Mouse (Mus musculus): Measurements from ENCODE around the gene Ring1. TPM values are rescaled to one million over a fixed set of nuclear protein-coding genes. Genes with fewer than 3 reads are reported as not detected.
A peak's percentile ranks its signal among the peaks of the same experiment; 100 is the strongest.
"Not testable (repeated sequence)": the region's sequence is repeated elsewhere in the genome, so short reads cannot be mapped to it uniquely, and the experiment has no call there.

The Ring1 gene
- total RNA-seq, 4 experiments from 2014 or later, result 31.4 to 43.5 (median 36.1) TPM

DNA sequence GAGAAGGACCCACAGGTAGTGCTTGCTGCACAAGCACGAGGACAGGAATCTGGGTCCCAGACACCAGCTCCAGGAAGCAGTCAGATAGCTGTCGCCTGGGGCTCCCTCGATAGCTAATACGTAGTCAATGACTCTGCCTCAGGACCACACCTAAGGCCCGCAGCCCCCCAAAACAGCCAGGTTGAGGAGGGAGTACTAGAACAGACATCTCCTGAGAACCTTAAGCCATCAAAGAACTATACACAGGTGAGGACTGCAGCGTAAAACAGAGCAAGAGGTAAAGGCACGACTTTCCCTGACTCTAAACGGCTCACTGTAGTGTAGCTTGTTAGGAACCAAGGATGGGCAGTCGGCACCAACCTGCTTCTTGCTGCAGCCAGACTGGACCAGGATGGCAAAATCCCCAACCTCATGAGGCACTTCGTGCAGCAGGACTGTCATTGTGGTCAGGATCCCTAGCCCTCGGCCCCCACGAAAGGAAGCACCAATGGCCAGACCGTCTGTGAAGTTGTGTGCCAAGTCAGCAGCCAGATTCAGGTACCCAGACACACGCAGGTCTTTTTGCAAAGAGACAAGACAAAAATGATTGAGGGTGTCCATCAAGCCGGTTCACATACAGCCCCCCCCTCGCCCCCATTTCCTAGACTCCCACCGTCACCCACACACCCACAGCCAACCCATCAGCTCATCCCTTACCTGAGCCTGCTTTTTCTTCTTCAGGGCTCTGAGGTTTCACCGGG lies 4.8 kb upstream of the Ring1 start:
- DNase-seq (ENCODE audit: low spot score in 2 of 2), result no peak

DNA sequence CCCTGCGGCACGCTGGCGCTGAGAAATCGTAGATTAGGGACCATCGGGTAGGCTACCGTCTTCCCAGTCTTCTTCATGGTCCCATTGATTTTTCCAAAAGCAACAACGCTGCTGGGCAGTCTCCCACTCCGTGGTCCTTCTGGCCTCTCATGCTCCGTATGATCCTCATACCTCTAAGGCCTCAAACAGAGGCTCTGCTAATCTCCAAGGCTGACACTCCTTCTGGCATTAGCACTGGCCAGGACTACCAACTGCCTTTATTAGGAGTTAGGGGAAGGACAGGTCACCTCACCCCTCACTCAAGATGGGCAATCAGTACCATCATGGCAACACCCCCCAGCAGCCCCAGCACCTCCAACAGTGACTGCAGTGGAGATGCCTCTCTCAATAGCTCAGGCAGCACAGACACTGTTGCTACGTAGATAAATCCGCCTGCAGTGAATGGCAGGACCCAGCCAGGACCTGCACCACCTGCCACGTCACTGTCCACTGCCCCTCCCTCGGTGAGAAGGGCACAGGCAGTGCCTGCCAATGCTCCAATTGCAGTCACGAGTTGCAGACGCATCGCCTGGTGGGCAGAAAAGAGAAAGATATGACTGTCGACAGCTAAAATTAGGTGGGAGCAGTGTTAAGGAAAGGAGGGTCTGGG lies 4.1 kb upstream of the Ring1 start:
- no peak for DNase-seq (ENCODE audit: low spot score in 2 of 2)

DNA sequence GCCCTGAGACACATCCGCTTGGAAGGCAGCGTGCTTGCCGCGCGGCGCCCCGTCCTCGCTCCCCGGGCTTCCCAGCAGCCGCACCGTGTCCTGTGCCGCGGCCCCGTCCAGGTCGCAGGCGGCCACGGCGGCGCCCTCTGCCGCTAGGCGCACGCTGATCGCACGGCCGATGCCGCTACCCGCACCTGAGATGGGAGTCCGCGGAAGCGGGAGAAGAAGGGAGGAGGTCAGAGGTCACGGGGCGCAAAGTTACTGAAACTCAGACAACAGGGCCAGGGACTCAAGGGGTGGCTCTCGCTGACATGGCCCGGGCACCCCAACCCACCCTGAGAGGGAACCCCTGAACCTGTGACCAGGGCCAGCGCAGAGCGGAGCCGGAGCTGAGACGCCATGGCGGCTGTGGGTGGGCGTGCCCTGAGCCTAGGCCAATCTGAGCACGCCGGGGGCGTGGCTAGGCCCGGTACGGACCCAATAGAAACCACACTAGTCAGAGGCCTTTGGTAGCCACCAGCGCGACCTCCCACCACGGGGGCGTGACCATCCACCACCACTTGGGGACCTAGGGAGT lies 3.3 kb upstream of the Ring1 start, which contains the start of gene H2-Ke6:
TSS of gene H2-Ke6 (minus strand) at position 405 of the 568 bp plus-strand sequence.
- DNase-seq (ENCODE audit: low spot score in 2 of 2), result peak; percentile 85 to 95

DNA sequence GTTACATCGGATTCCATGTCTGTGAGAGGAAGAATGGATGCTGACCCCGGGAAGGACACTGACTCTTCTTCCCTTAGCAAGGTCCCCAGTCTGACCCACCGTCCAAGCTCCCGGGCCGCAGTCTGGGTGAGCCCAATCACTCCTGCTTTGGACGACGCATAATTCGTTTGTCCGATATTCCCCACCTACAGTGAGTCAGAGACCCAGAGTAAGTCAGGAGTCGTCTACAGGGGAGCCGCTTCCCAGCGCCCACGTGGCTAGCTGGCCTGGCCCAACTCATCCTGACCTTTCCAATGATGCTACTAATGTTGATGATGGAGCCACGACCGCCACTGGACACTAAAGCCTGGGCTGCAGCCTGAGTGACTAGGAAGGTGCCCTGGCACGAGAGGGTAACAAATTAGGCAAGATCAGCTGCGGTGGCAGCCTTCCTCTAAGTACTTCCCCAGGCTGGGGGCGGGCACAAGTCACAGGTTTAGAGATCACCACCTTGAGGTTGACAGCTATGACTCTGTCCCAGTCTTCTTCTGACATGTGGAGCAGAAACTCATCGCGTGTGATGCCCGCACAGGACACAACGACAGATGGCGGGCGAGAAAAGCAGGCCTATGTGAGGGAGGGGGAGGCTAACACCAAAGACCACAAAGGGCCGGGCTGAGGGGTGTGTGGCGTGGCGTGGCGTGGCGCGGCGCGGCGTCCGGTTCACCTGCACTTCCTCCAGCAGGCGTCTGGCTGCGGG lies 2.6 kb upstream of the Ring1 start:
- DNase-seq (ENCODE audit: low spot score in 2 of 2), result peak in 1 of 2 experiments; percentile 16

DNA sequence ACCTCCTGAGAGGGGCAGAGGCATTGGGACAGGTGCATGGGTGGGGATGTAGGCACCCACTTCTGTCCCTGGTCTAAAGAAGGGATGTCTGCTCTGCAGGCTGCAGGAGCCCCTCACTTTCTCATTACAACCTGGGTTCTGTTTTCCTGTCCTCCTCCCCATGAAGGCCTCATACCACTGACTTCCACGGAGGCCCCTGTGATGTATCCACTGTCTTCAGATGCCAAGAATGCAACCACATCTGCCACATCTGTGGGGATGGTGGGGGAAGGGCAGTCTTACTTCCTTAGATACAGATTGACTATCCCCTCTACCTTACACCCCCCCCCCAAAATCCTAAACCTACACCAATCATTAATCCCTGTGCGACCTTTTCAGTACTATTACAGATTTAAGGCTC lies 1.7 kb upstream of the Ring1 start:
- DNase-seq (ENCODE audit: low spot score in 2 of 2), result no peak

DNA sequence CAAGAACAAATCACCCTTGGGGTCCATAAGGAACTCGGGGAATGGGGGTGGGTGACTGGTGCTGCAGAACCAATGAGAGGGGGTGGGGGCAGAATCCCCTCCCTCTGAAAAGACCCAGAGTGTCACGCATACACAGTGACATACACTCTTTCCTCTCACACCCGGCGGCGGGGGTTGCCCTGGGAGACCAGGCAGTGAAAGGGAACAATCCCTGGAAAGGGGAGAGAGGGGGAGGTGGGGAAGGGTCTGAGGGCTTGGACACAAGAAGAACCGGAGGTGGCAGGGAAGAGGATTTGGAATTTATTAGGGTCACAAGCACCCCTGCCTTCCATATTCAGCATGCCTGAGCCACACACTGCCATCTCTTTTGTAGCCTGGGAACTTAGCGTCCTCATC lies 1.3 kb upstream of the Ring1 start:
- DNase-seq (ENCODE audit: low spot score in 2 of 2), result no peak

DNA sequence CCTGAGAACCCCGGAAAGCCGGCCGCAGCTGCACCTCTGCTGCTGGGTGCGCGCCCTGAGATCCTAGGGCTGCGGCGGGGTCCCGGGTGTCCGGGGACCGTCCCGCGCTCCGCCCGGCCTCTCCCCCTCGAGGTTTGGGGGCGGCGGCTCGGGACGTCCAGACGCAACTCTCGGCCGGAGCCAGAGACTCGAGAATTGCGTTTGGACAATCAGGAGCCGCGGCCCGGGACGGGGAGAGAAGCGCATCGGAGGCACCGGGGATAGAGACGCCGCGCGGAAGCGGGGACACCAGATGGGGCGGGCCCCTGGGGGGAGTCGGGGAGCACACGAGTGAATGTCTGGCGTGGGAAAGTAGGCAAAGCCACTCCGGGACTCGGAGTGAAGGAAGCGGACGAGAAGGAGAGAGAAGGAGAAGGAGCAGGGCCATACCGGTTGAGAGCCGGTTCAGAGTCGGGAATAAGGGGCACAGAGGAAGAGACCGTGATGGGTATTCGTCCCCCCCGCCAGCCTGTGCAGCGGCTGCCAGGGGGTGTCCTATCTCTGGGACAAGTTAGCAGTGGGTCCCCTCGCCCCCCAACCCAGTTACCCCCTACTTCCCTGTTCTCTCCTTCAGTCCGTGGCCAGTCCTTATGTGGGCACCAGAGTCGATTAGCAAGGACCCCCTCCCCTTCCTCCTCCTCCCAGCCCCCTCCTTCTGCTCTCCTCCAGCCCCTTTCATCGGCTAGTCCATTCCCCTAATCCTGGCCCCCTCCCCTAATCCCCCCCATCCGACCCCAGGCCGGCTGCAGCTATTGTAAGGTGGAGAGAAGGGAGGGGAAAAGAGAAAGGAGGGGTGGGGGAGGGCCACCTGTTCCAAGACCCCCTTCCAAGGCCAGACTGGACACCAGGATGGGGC lies 628 bp upstream of the Ring1 start:
- no peak for DNase-seq (ENCODE audit: low spot score in 2 of 2)

DNA sequence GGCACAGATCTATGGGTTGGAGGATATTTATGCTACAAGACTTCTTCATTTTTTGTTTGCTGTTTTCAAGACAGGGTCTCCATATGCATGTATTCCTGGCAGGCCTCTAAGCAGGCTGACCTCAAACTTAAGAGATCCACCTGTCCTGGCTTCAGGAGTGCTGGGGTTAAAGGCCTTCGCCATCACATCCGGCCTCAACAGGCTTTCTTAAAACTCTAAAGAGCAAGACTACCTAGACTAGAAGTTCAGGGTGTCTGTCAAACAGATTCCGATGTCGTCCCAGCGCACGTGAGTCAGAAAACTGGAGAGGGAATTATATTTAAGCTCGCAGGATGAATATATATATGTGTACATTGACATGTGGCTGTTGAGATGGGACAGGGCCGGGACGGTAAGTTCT lies 802 bp downstream of the Ring1 start:
- peak in 1 of 2 experiments; percentile 13 for DNase-seq (ENCODE audit: low spot score in 2 of 2)

DNA sequence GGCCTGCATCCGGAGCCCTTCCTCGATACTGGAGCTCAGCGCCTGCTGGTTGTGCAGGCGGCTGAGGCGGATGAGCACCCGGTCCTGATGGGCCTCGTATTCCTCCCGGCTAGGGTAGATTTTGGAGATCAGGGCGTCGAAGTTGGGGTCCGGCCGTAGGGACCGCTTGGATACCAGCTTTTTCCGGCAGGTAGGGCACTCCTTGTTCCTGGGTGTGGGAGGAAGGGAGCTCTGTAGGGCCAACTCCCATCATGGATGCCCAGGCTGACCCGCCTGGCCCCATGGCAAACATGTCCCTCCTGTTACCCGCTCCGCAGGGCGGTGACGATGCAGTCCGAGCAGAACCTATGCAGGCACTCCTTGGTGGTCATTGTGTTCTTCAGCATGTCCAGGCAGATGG lies 1.5 kb downstream of the Ring1 start:
- peak in 1 of 2 experiments; percentile 16 for DNase-seq (ENCODE audit: low spot score in 2 of 2)

DNA sequence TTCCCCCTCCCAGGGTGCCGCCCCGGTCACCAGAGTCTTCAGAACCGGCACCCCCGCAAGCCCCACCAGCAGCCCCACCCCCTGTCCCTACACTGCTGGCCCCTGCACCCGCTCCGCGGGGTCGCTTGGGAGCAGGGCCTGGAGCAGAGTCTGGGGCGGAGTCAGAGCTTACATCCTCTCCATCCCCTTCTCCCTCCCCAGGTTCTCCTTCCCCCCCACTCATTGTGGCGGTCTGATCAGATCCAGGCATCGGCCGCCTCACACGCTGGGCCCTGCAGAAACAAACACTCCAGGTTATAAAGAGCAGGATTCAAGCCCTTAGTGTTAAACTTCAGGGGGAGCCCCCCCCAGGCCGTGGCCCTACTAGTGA lies 2.1 kb downstream of the Ring1 start:
- DNase-seq (ENCODE audit: low spot score in 2 of 2), result peak in 1 of 2 experiments; percentile 7

DNA sequence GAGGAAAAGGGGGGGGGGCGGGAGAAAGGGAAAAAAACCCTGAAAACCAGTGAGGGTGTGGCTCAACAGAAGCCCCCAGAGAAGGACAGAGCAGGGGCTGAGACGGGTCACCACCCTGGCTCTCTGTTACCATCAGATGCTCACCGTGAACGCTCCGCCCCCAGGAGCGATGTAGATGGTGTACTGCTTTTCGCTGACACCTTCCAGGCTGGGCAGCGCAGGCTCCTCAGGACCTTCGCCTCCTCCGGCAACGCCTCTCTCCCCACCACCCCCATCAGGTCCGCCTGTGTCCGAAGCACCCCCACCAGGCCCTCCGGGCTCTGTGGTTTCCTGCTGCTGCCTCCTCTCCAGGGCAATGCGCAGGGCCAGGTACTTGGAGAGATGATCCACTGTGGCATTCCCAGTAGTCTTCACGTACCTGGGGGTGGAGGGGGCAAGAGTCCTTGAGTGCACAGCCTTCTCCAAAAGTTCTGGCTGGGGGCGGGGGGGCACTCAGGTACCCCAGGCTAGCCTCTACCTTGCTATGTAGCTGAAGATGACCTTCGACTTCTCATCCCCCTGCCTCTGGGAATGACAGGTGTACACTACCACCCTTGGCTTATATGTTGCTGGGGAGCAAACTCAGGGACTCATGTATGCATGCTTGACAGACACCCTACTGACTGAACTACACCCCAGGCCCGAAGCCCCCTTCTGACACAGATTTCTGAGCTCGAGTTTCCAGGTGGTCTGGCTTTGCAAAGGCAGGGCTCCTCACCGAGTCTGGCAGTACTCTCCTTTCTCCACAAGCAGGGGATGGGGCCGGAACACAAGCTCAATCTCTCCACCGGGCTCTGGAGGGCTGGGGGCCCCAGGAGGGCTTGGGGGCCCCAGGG lies 2.7 kb downstream of the Ring1 start:
- peak in 1 of 2 experiments; percentile 18 for DNase-seq (ENCODE audit: low spot score in 2 of 2)

DNA sequence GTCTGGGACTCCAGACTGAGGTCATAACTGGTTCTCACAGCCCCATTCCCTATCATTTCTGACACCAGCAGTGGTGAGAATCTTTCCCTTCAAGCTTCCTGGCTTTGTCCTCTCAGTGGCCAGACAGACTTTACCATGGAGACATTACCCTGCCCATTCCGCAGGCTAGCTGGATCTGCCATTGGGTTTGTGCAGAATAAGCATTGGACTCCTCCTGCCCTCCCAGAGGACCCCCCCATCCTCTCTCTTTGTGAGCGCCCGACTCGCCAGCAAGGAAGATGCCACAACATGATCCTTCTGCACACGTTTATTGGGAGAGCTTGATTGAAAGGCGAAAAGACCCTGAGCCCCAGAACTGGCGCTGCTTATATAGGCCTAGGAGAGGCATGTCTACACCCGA lies 11.0 kb downstream of the Ring1 start:
- no peak for DNase-seq (ENCODE audit: low spot score in 2 of 2)

DNA sequence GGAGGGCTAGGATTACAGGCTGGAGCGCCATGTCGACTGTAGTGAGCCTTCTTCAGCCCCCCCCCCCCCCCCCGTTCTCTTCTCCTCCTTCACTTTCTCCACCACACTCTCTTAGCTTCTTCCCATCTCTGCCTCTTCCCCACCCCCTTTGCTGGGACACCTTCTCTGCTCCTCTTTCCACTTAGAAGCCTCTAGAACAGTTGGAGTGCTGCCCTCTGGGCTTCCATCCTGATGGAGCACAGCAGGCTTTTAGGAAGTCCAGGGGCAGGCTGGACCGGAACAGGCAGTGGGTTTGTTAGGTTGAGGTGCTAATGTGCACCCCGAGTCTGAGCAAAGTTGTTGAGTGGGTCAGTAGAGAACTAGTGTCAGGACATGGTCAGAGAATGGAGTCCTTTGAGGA lies 14.3 kb downstream of the Ring1 start:
- no peak for DNase-seq (ENCODE audit: low spot score in 2 of 2)

DNA sequence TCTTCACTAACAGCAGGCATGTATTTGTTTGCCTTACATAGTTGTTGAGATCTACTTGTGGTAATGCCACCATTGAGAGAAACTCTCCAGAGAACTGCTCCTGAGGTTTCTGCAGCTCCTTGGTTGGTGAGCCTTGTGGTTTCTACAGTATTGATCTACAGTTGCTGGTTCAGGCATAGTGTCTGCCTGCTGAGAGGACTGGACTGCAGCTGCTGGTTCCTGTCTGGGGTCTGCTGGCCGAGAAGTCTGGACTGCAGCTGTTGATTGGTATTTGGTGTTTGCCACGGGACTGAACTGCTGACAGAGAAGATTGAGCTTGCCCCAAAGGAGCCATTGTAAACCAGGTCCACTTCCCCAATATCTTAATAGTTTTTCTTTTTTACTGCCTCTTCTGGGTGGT lies 17.9 kb downstream of the Ring1 start:
- no peak for DNase-seq (ENCODE audit: low spot score in 2 of 2)

DNA sequence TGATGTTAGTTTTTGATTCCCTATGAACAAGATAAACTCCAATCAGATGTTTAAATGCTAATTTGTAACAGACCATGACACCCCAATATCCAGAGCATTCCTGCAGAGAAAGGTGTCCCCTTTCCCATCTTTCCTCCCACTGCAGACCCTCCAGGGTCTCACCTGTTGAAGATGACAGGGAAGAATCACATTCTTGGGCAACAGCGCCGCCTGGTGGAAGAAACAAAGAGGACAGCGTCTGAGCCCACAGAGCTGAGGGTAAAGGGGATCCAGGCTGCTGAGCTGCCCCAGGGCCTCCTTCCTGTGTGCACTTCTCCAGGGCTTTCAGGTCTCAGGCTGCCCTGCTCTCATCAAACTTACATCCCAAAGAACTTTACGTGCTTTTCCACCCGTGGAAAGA lies 21.1 kb downstream of the Ring1 start:
- DNase-seq (ENCODE audit: low spot score in 2 of 2), result no peak

DNA sequence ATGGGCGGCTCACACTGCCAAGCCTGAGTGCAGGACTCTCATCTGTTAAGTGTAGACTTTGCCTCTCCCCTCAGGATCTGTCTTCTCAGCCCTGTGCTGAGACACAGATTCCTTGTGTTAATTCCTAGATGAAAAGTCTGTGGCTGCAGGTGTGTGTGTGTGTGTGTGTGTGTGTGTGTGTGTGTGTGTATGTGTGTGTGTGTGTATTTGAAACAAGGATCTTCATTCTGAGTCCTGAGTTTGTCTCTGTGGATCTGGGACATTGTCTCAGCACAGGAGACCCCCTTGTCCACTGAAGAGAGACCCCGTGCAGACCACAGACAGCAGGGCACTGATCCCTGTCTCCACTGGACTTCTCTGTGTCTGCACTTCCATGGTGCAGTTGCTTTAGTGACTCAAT lies 23.7 kb downstream of the Ring1 start:
- DNase-seq (ENCODE audit: low spot score in 2 of 2), result not testable (repeated sequence)

DNA sequence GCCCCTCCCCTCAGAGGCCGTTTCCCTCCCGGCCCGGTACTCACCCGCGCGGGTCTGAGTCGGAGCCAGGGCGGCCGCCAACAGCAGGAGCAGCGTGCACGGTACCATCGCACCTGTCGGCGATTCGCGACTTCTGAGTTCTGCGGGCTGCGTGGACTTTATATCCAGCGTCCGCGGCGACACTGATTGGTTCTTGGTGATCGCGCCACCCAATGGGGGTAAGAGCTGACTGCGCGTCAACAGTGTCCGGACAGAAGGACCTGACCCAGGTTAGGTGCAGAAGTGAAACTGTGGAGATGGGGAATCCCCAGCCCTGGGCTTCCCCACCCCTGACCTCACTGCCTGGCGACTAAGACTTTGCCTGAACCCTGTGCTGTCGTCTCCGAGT lies 24.3 kb downstream of the Ring1 start, which contains the start of gene H2-K1:
TSS of gene H2-K1 (minus strand) at position 198 of the 388 bp plus-strand sequence.
- DNase-seq (ENCODE audit: low spot score in 2 of 2), result peak; percentile 50 to 70

DNA sequence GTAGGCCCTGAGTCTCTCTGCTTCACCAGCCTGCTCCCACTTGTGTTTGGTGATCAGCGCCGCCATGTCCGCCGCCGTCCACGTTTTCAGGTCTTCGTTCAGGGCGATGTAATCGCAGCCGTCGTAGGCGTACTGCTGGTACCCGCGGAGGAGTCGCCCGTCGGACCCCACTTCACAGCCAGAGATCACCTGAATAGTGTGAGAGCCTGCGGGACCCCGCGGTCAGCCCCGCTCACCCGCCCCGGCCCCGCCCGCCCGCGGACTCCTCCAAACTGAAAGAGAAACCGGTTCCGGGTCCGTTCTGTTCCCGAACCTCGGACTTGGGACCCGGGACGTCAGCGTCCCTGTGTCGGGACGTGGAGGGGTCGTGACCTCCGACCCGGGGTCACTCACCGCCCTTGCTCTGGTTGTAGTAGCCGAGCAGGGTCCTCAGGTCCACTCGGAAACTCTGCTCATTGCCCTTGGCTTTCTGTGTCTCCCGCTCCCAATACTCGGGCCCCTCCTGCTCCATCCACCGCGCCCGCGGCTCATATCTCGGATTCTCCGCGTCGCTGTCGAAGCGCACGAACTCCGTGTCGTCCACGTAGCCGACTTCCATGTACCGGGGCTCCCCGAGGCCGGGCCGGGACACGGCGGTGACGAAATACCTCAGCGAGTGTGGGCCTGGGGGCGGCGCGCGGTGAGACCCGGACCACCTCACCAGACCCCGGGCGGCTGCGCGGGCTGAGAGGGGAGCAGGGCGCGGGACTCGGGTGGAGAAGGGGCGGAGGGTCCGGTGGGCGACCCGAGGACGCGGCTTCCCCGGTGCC lies 24.9 kb downstream of the Ring1 start:
- DNase-seq (ENCODE audit: low spot score in 2 of 2), result no peak

DNA sequence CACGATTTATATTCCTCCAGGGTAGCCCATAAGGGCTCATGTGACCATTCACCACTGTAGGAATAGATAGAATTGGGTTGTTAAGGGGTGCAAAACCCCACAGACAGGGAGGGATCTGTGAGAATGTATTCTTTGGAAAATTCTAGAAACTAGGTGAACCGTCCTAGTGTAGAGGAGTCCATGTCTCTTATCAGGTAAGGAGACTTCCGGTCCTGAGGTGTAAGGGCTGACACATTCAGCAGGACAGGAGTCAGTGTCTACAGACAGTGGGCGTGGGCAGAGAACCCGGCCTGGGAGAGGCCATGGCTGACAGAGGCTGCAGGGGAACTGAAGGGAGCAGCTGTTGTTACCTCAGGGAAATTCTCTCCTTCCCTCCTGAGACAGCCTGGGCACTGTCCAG lies 25.8 kb downstream of the Ring1 start:
- not testable (repeated sequence) for DNase-seq (ENCODE audit: low spot score in 2 of 2)
